30 mouse cellular contexts compared by ENCODE assay signal in genomic region chr17:47979266-47979665, GRCm38 (mm10). TPM values are rescaled to one million over a fixed set of nuclear protein-coding genes. Genes with fewer than 3 reads are reported as not detected.
A peak's percentile ranks its signal among the peaks of the same experiment; 100 is the strongest.
DNase-seq lines count a peak whose midpoint lies in the region; ATAC-seq and TF ChIP-seq lines count a peak whose summit lies in the region.
"Had no signal": no experiment of that assay in that cellular context is flagged by ENCODE, and none has a peak within 500 bp of the region (broad histone marks: within the 10 kb centered on the region; RNA-seq: fewer than 3 reads in every experiment).

No protein-coding gene starts in this region.

- no peak for TF ChIP-seq CTCF in heart, adult 2 months (IDR thresholded peaks at IDR 0.05)

- 0 out of 2 replicates have a peak, but pooled peaks cover 4% of the 10 kb centered on the region for H3K27me3 ChIP-seq in heart, embryonic 10.5 days (ENCODE audit: insufficient read depth, poor library complexity, severe bottlenecking)
- no peaks in the 10 kb centered on the region for H3K27me3 ChIP-seq in heart, adult 2 months (ENCODE audit: control insufficient read depth, insufficient read depth, low read length)
- H3K27me3 ChIP-seq in limb, embryonic 12.5 days = 0 out of 2 replicates have a peak, but pooled peaks cover 5% of the 10 kb centered on the region
- H3K27me3 ChIP-seq: embryonic facial prominence, embryonic 15.5 days had no signal

- no peak overlapping the region for H3K9ac ChIP-seq in heart, adult 2 months (ENCODE audit: low read depth, low read length)
- H3K9ac ChIP-seq in limb, embryonic 12.5 days (replicated peaks) = no peak overlapping the region
- H3K9ac ChIP-seq: embryonic facial prominence, embryonic 15.5 days; liver, embryonic 15.5 days; midbrain, embryonic 13.5 days had no signal

- no peak for DNase-seq in heart, embryonic 10.5 days (ENCODE audit: low spot score)
- DNase-seq in heart, adult 11 months = no peak
- peak; percentile 44 for DNase-seq in heart, postnatal 4 days
- no peak for DNase-seq in heart, adult 2 months
- peak; percentile 68 for DNase-seq in testis, postnatal 10 days (ENCODE audit: low spot score)
- no peak for DNase-seq in testis, postnatal 14 days (ENCODE audit: low spot score)
- no peak for DNase-seq in right cerebral cortex, postnatal 10 days (ENCODE audit: low spot score in 2 of 2)
- DNase-seq: adrenal gland, adult 2 months; B cell, adult 2 months; cerebellum, adult 11-12 months; cerebellum, postnatal 25 days; kidney, adult 2 months; layer of hippocampus, adult 9-11 months; liver; right cerebral cortex, postnatal 14 days; thymus, postnatal 14 days had no signal

- ATAC-seq in limb, embryonic 12.5 days (ENCODE audit: insufficient number of reproducible peaks, insufficient read depth, low FRiP score, low TSS enrichment, low read depth) = no peak
- ATAC-seq: midbrain, embryonic 13.5 days had no signal

- H3K4me2 ChIP-seq in limb, embryonic 12.5 days = no peak overlapping the region
- H3K4me2 ChIP-seq: embryonic facial prominence, embryonic 15.5 days; liver, embryonic 15.5 days; midbrain, embryonic 13.5 days had no signal

- H3K36me3 ChIP-seq in heart, embryonic 10.5 days = no peaks in the 10 kb centered on the region
- H3K36me3 ChIP-seq in heart, adult 2 months (ENCODE audit: control insufficient read depth, insufficient read depth, low read length) = no peaks in the 10 kb centered on the region
- no peaks in the 10 kb centered on the region for H3K36me3 ChIP-seq in limb, embryonic 12.5 days
- H3K36me3 ChIP-seq: embryonic facial prominence, embryonic 15.5 days; liver, embryonic 15.5 days; midbrain, embryonic 13.5 days had no signal

- H3K9me3 ChIP-seq in heart, embryonic 10.5 days = no peaks in the 10 kb centered on the region
- H3K9me3 ChIP-seq in limb, embryonic 12.5 days = no peaks in the 10 kb centered on the region
- H3K9me3 ChIP-seq: embryonic facial prominence, embryonic 15.5 days; liver, embryonic 15.5 days; midbrain, embryonic 13.5 days had no signal

- peak overlapping the region; percentile 84 for H3K27ac ChIP-seq in heart, embryonic 10.5 days
- no peak overlapping the region for H3K27ac ChIP-seq in heart, adult 2 months
- H3K27ac ChIP-seq in limb, embryonic 12.5 days = 0 out of 2 replicates have a peak overlapping the region, but pooled peaks have one; percentile 17
- H3K27ac ChIP-seq: embryonic facial prominence, embryonic 15.5 days; kidney, postnatal 0 days; left cerebral cortex, adult 2 months; liver, embryonic 15.5 days; midbrain, embryonic 13.5 days had no signal

- WGBS in heart, embryonic 10.5 days = 33% methylated on average over 4 of the region's 4 CpGs
- WGBS in heart, adult 2 months = 38% methylated on average over 4 of the region's 4 CpGs
- WGBS in limb, embryonic 12.5 days = 66% methylated on average over 4 of the region's 4 CpGs

- H3K79me2 ChIP-seq in heart, adult 2 months (replicated peaks; ENCODE audit: control insufficient read depth, insufficient read depth, low read length) = no peaks in the 10 kb centered on the region

- no peak for TF ChIP-seq EP300 in heart, adult 2 months (IDR thresholded peaks at IDR 0.05; ENCODE audit: insufficient read depth, low read depth, low read length)

- intact Hi-C loops in heart, adult 2 months (cut with DNase I) = loop anchor here (5.0 kb wide), 1 partner anchor 58 kb away; the partner anchor contains the start of gene 1700122O11Rik

- TF ChIP-seq POLR2A in heart, adult 2 months (IDR thresholded peaks at IDR 0.05; ENCODE audit: insufficient read depth, low read depth, low read length) = no peak

- no peak overlapping the region for H3K4me3 ChIP-seq in heart, embryonic 10.5 days
- H3K4me3 ChIP-seq in heart, adult 2 months = no peak overlapping the region
- no peak overlapping the region for H3K4me3 ChIP-seq in limb, embryonic 12.5 days (replicated peaks)
- H3K4me3 ChIP-seq: embryonic facial prominence, embryonic 15.5 days; left cerebral cortex, adult 2 months; liver, embryonic 15.5 days; midbrain, embryonic 13.5 days had no signal

- H3K4me1 ChIP-seq in heart, embryonic 10.5 days = peaks cover 55% of the 10 kb centered on the region
- peaks cover 4% of the 10 kb centered on the region; the same call in 1 of the 2 replicates for H3K4me1 ChIP-seq in heart, adult 2 months (ENCODE audit: control insufficient read depth, insufficient read depth, low read length)
- peaks cover 53% of the 10 kb centered on the region for H3K4me1 ChIP-seq in limb, embryonic 12.5 days (replicated peaks)

RNA-seq across cellular contexts. Expression of gene Foxp4, which starts 54.8 kb away (rescaled TPM):
- polyA plus RNA-seq in heart, embryonic 10.5 days (2016; fragmentation: Nextera tagmentation; extraction: Ambion mirVana) = 12.4 and 27.3 TPM in 2 replicates
- 10 to 100 TPM; 18.1 to 19.6 TPM for total RNA-seq in heart, postnatal 4 days (2021)
- 10 to 100 TPM; 10.0 to 11.7 TPM for total RNA-seq in heart, adult 2 months (2021)
- polyA plus RNA-seq in heart, adult 2 months (2012; rRNA removed) = 10.2 and 13.7 TPM in 2 replicates
- polyA plus RNA-seq in limb, embryonic 12.5 days (2016; fragmentation: Nextera tagmentation; extraction: Ambion mirVana) = 35.1 and 41.5 TPM in 2 replicates

RNA-seq across cellular contexts. Expression of gene 1700122O11Rik, which starts 58.8 kb away (rescaled TPM):
- polyA plus RNA-seq in heart, embryonic 10.5 days (2016; fragmentation: Nextera tagmentation; extraction: Ambion mirVana) = not detected in 2 replicates
- not detected for total RNA-seq in heart, postnatal 4 days (2021)
- total RNA-seq in heart, adult 2 months (2021) = not detected
- not detected in 2 replicates for polyA plus RNA-seq in heart, adult 2 months (2012; rRNA removed)
- polyA plus RNA-seq in limb, embryonic 12.5 days (2016; fragmentation: Nextera tagmentation; extraction: Ambion mirVana) = not detected in 2 replicates
- total RNA-seq: adrenal gland, adult 2 months; gastrocnemius, adult 8-10 months; granulocyte monocyte progenitor cell, adult 5-6 weeks; left cerebral cortex, adult 2 months; left cerebral cortex, postnatal 36 days; megakaryocyte, adult 5-6 weeks; MEL had no signal
- polyA plus RNA-seq: adrenal gland, adult 2 months; embryonic facial prominence, embryonic 15.5 days; hindbrain, embryonic 11.5 days; kidney, adult 2 months; kidney, postnatal 0 days; large intestine, adult 2 months; liver, embryonic 15.5 days; midbrain, embryonic 13.5 days; neural tube, embryonic 11.5 days had no signal

Comparison
In these comparisons a context has a peak if more than half of its experiments do, and no peak if none do; other contexts are left out.
1. DNase-seq: peak in heart, postnatal 4 days (single experiment) and testis, postnatal 10 days (single experiment); none in heart, embryonic 10.5 days (single experiment), heart, adult 11 months (single experiment), heart, adult 2 months (0 of 2), testis, postnatal 14 days (single experiment) and right cerebral cortex, postnatal 10 days (0 of 2).